Mouse (Mus musculus) cortical plate, adult 2 months (tissue): ENCODE results near the gene Lrsam1.
A peak's percentile ranks its signal among the peaks of the same experiment; 100 is the strongest.

Experiments used
- CTCF ChIP-seq: fragments of 200-500 bp; IDR thresholded peaks from 2 replicates; pipeline ENCODE4 v1.5.1; 2011; ENCODE audit warnings: mild to moderate bottlenecking, control low read depth, low read length; ENCODE audit not compliant: insufficient read depth; ENCODE audit errors: extremely low read depth
- POLR2A ChIP-seq: fragments of 200-500 bp; IDR thresholded peaks from 2 replicates; pipeline ENCODE4 v1.6.1; 2011; ENCODE audit warnings: mild to moderate bottlenecking, low read length, control low read depth; ENCODE audit not compliant: insufficient read depth; ENCODE audit errors: extremely low read depth

GRCm38 (mm10) chr2:32981725-32982271 is 20.4 kb upstream of the Lrsam1 start, which contains the start of gene Slc2a8:
- TF ChIP-seq CTCF (no peak), POLR2A (peak; percentile 79)
